Mouse (Mus musculus) liver, postnatal 0 days (tissue): ENCODE data around the gene Rabgap1l.

Source experiments
- CTCF ChIP-seq: sonication (generic); IDR thresholded peaks from 2 replicates; pipeline ENCODE4 v1.5.1; 2016; ENCODE audit warnings: antibody characterized with exemption, low read depth
- EP300 ChIP-seq: IDR thresholded peaks from 2 replicates; pipeline ENCODE4 v1.6.1; 2016; ENCODE audit warnings: antibody characterized with exemption, low read depth, mild to moderate bottlenecking

GRCm38 (mm10) chr1:160691196-160691590 is 101.8 kb downstream of the Rabgap1l start:
- TF ChIP-seq CTCF: no peak
- TF ChIP-seq EP300: no peak
